Mouse (Mus musculus) limb, embryonic 11.5 days (tissue): ENCODE results near the gene Dhx38. TPM values are rescaled to one million over a fixed set of nuclear protein-coding genes. Genes with fewer than 3 reads are reported as not detected.
A peak's percentile ranks its signal among the peaks of the same experiment; 100 is the strongest.

Experiments used
- ATAC-seq: fragments of 200-750 bp; cut with Nextera tagmentation; 2 replicates; pipeline ENCODE4 v1.8.0; 2017; ENCODE audit warnings: low read depth; ENCODE audit not compliant: insufficient number of reproducible peaks, low FRiP score, low TSS enrichment
- DNase-seq: peaks from one replicate; pipeline ENCODE4 v3.0.0-alpha.2; 2015; ENCODE audit warnings: low spot score
- H3K27ac ChIP-seq: fragments of 300-500 bp; sonication (generic); replicated peaks from 2 replicates; pipeline ENCODE4 v1.5.1; 2014; ENCODE audit warnings: low read depth, mild to moderate bottlenecking, low read length
- H3K27me3 ChIP-seq: fragments of 300-500 bp; sonication (generic); 2 replicates; pipeline ENCODE4 v1.6.1; 2014; ENCODE audit warnings: mild to moderate bottlenecking, low read length, mixed read lengths; ENCODE audit not compliant: control insufficient read depth, insufficient read depth
- H3K36me3 ChIP-seq: fragments of 300-500 bp; sonication (generic); 2 replicates; pipeline ENCODE4 v1.6.1; 2014; ENCODE audit warnings: mild to moderate bottlenecking, low read length, moderate library complexity, mixed read lengths; ENCODE audit not compliant: control insufficient read depth, insufficient read depth
- H3K4me1 ChIP-seq: fragments of 300-500 bp; sonication (generic); 2 replicates; pipeline ENCODE4 v1.6.1; 2014; ENCODE audit warnings: low read length, mixed read lengths; ENCODE audit not compliant: control insufficient read depth, insufficient read depth
- H3K4me2 ChIP-seq: fragments of 300-500 bp; sonication (generic); 2 replicates; pipeline ENCODE4 v1.6.1; 2014; ENCODE audit warnings: low read depth, mild to moderate bottlenecking, moderate library complexity; ENCODE audit not compliant: severe bottlenecking
- H3K4me3 ChIP-seq: fragments of 300-500 bp; sonication (generic); 2 replicates; pipeline ENCODE4 v1.5.1; 2014; ENCODE audit warnings: low read depth, low read length
- H3K9ac ChIP-seq: fragments of 300-500 bp; sonication (generic); 2 replicates; pipeline ENCODE4 v1.6.1; 2014; ENCODE audit warnings: mild to moderate bottlenecking, low read length
- H3K9me3 ChIP-seq: fragments of 300-500 bp; sonication (generic); 2 replicates; pipeline ENCODE4 v1.6.1; 2016; ENCODE audit warnings: low read length; ENCODE audit not compliant: control insufficient read depth
- WGBS: fragments of 180-500 bp; shearing (Covaris S2); extraction: QIAGEN DNeasy Blood & Tissue Kit; methylation state at CpG from one replicate; pipeline ENCODE4 v1.1.7; 2014; 5-methylcytosine and 5-hydroxymethylcytosine counted together
- polyA plus RNA-seq: library from polyadenylated mRNA; unstranded; fragments of >200 nt; fragmentation: Nextera tagmentation; extraction: Ambion mirVana; gene quantifications from 2 replicates; pipeline ENCODE4 v1.2.1, GENCODE M21; 2014

Gene Dhx38
- polyA plus RNA-seq, 1 experiment from 2014 or later, result 29.3 TPM

DNA sequence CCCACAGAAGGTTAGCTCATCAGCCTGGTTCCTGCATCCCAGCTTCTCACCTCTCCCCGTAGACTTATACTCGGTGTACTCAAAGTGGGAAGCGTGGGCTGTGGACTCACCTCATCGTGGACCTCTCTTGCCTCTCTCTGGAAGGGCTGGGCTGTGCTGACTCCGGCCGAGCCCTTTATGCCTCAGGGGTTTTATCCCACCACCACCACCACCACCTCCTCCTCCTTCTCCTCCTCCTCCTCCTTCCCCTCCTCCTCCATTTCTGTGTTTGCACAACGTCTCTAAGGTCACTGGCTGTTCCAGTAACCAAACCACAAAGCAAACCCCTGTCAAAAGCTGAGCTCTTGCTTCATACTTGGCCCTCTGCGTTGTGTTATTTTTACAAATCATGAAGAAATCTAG, 13.2 kb upstream of the Dhx38 start, which contains the start of gene Hp:
TSS of gene Hp (minus strand) at position 273 of the 402 bp plus-strand sequence.
- Histone ChIP-seq H3K27me3 (no peaks in the 10 kb centered on the region), H3K27ac (no peak within 1 kb of the TSS), H3K9me3 (no peaks in the 10 kb centered on the region; the same call in 1 of the 2 replicates), H3K4me3 (no peak within 1 kb of the TSS), H3K36me3 (no peaks in the 10 kb centered on the region), H3K4me1 (no peaks in the 10 kb centered on the region), H3K9ac (no peak within 1 kb of the TSS), H3K4me2 (no peak within 1 kb of the TSS)
- no peak for ATAC-seq
- no peak for DNase-seq
- WGBS, result 77% methylated on average over 8 of the region's 8 CpGs

DNA sequence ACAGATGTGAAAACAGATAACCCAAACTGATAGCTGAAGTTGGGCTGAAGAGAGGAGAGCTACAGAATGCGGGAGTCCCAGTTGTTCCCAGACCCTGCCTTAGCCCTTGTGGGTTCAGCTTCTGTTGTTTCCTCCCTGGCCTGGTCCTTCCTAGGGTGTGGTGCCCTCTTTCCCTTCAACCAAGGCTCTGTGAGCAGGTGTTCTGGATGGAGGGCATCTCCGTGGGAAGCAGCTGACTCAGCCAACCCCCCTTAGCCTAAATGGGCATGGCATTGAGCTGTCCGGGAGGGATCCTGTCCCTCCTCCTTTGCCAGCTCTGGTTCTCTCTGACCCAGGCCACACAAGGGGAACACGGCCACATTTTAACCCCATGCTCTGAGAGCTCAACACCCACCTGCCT, 10.7 kb upstream of the Dhx38 start:
- H3K27me3 ChIP-seq, result no peaks in the 10 kb centered on the region
- no peak overlapping the region for H3K4me2 ChIP-seq
- 78% methylated on average over 4 of the region's 4 CpGs for WGBS

DNA sequence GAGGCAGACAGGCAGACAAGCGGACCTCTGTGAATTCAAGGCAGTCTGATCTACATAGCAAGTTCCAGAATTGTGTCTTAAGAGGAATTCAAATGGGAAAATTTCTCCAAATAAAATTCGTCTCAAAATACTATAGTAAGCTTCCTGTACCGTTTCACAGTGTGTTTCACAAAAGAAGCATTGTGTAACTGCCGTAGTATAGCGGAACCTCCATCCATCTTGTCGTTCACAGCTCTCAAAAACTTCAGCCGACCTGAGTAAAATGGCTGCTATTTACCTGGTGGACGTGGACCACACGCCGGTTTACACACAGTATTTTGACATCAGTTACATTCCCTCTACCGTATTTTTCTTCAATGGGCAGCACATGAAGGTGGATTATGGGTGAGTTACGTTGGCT, 5.5 kb upstream of the Dhx38 start:
- Histone ChIP-seq H3K36me3 (no peaks in the 10 kb centered on the region), H3K27me3 (no peaks in the 10 kb centered on the region), H3K27ac (no peak overlapping the region), H3K4me2 (no peak overlapping the region), H3K4me3 (no peak overlapping the region), H3K4me1 (no peaks in the 10 kb centered on the region), H3K9ac (no peak overlapping the region), H3K9me3 (no peaks in the 10 kb centered on the region)
- ATAC-seq (no peak), DNase-seq (no peak)
- WGBS, result 91% methylated on average over 12 of the region's 12 CpGs

More for the DNA sequence above, 10.7 kb upstream of the Dhx38 start:
- Histone ChIP-seq H3K36me3 (no peaks in the 10 kb centered on the region), H3K4me1 (no peaks in the 10 kb centered on the region), H3K9ac (no peak overlapping the region), H3K27ac (no peak overlapping the region), H3K4me3 (no peak overlapping the region), H3K9me3 (no peaks in the 10 kb centered on the region)
- ATAC-seq (no peak), DNase-seq (no peak)

DNA sequence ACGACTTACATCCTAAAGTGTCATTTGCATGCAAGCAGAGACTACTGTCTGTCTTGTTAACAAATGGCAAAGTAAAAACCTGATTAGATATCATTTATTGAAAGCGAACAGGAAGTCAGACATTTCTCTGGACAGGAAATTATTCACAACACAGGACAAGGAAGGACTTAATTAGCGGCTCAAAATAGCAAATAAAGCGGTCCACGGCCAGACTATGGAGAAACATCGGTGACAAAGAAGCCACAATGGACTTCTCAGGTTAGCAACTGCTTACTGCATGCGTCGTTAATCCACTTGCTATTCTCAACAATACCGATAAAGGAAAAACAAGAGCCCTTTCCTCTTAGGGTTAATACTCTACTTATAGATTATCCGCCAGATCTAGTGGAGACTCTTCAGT, 895 bp downstream of the Dhx38 start:
- ATAC-seq (no peak), DNase-seq (no peak)
- H3K9ac ChIP-seq, result peak overlapping the region; percentile 96
- peak overlapping the region; percentile 74 for H3K4me2 ChIP-seq
- H3K4me1 ChIP-seq, result peaks cover 3% of the 10 kb centered on the region; the same call in 1 of the 2 replicates
- peaks cover 15% of the 10 kb centered on the region for H3K36me3 ChIP-seq
- no peaks in the 10 kb centered on the region for H3K9me3 ChIP-seq
- peak overlapping the region; percentile 77 for H3K4me3 ChIP-seq
- no peaks in the 10 kb centered on the region for H3K27me3 ChIP-seq
- 4% methylated on average over 10 of the region's 10 CpGs for WGBS
- no peak overlapping the region for H3K27ac ChIP-seq

DNA sequence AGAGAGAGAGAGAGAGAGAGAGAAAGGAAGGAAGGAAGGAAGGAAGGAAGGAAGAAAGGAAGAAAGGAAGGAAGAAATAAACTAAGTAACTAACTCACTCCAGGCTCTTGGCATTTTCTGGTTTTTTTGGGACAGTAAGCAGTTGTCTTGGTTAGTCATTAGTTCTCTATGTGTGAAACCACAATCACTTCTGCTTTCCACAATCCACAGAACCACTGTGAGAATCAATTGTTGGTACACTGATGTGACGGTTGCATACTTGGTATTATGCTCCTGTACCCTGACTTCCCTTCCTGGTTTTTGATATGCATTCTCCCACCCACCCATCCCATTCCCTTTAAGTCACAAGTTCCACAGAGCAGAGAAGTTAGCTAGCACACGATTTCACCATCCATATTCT, 1.8 kb downstream of the Dhx38 start:
- DNase-seq (no peak), ATAC-seq (no peak)
- WGBS, result 84% methylated on average over 2 of the region's 2 CpGs
- Histone ChIP-seq H3K36me3 (peaks cover 22% of the 10 kb centered on the region), H3K27ac (no peak overlapping the region), H3K4me2 (no peak overlapping the region; the same call in 1 of the 2 replicates), H3K4me3 (no peak overlapping the region), H3K4me1 (peaks cover 3% of the 10 kb centered on the region; the same call in 1 of the 2 replicates), H3K9me3 (no peaks in the 10 kb centered on the region), H3K27me3 (no peaks in the 10 kb centered on the region), H3K9ac (no peak overlapping the region)

DNA sequence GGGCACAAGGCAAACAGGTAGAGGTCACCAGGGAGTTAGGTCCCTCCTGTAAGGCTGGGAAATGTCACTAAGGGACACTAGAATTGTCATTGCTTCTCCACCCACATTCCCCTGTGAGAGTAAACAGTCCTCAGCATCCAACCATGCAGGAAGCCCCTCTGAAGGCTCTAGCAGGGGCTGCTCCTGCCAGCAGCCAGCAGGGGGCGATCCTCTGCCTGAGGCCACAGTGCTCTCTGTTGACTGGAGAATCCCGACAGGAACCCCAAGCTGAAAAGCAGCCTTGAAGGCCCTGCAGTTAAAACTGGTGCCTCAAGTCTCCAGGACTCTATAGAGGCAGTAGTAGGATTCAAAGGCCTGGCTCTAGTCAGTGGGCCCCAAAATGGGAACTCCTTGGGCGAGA, 14.0 kb downstream of the Dhx38 start:
- Histone ChIP-seq H3K36me3 (peaks cover 56% of the 10 kb centered on the region), H3K9ac (no peak overlapping the region), H3K4me2 (no peak overlapping the region), H3K27ac (no peak overlapping the region), H3K4me1 (no peaks in the 10 kb centered on the region), H3K27me3 (no peaks in the 10 kb centered on the region), H3K4me3 (no peak overlapping the region), H3K9me3 (no peaks in the 10 kb centered on the region)
- DNase-seq, result peak; percentile 55
- ATAC-seq, result no peak
- 42% methylated on average over 3 of the region's 3 CpGs for WGBS

DNA sequence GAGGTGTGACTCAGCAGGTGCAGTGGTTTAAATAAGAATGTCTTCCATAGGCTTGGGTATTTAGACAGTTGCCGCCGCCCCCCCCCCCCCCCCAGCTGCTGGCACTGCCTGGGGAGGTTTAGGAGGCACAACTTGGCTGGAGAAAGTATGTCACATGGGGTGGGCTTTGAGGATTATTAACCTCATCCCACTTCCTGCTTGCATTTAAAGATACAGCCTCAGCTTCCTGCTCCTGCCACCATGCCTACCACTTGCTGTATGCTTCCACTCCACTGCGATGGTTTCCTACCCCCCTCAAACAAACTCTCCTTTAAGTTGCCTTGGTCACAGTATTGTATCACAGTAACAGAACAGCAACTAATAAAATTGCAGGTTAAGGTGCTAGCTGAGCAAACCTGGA, 21.6 kb downstream of the Dhx38 start:
- WGBS, result 69% methylated on average over 1 of the region's 3 CpGs
- no peaks in the 10 kb centered on the region for H3K9me3 ChIP-seq
- H3K27ac ChIP-seq, result no peak overlapping the region
- no peak for DNase-seq
- no peaks in the 10 kb centered on the region for H3K27me3 ChIP-seq
- H3K4me1 ChIP-seq, result no peaks in the 10 kb centered on the region
- H3K36me3 ChIP-seq, result peaks cover 18% of the 10 kb centered on the region
- no peak overlapping the region for H3K4me2 ChIP-seq
- H3K9ac ChIP-seq, result no peak overlapping the region
- no peak overlapping the region for H3K4me3 ChIP-seq
- ATAC-seq, result no peak

DNA sequence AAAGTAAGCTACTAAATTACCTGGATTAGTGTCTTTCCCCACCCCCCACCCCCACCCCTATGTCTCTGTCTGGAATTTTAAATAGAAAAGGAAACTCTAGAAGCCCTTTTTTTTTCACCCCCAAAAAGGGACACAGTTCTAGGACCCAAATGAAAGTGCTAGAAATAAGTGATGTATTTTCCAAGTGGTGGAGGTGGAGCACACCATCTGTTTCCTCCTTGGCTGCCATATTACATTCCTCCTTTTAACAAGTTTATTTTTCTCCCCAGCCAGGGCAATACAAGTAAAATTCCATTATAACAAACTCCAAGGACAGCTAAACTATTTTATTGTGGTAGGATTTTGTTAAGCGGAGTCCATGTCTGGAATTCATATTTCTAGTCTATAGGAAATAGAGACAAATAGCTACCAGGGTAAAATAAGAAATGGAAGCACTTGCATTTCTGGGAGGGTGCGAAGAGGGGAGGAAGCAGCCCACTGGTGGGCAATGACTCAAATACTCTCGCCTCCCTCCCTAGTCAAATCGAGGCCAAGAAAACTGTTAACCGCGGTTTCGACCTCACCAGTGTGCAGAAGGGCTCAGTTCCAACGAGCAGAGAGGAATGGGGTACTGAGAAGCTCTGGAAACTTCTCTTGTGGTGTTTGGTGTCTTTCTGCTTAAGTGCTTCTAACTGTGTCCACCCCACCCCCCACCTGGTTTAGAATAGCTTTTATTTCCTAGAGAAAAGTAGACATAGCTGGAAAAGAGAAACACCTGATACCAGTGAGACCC, 22.7 kb downstream of the Dhx38 start:
- H3K9ac ChIP-seq, result no peak overlapping the region
- peaks cover 10% of the 10 kb centered on the region for H3K36me3 ChIP-seq
- no peaks in the 10 kb centered on the region for H3K9me3 ChIP-seq
- no peaks in the 10 kb centered on the region for H3K4me1 ChIP-seq
- 78% methylated on average over 8 of the region's 8 CpGs for WGBS
- no peak for DNase-seq
- no peak for ATAC-seq
- H3K4me3 ChIP-seq, result no peak overlapping the region
- H3K27ac ChIP-seq, result no peak overlapping the region
- no peaks in the 10 kb centered on the region for H3K27me3 ChIP-seq
- H3K4me2 ChIP-seq, result no peak overlapping the region

DNA sequence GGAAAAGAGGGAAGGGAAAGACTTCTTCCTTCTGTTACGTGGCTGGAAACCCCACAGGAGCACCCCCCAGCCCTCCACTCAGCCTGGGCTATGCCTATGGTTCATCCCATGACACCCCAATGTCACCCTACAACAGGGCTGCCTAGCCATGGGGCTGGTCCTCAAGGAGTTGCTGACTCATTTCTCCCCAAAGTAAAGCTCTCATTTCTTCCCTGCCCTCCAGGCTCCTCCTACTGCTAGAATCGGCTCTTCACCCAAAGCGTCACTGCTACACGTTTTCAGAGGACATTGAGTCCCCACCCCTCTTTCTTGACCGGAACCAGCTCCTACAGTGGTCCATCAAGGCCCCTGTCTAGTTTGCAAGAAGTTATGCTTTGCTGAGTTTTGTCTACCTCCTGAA, 23.5 kb downstream of the Dhx38 start:
- no peak overlapping the region for H3K4me3 ChIP-seq
- H3K9ac ChIP-seq, result no peak overlapping the region
- DNase-seq, result no peak
- no peaks in the 10 kb centered on the region for H3K4me1 ChIP-seq
- no peaks in the 10 kb centered on the region for H3K9me3 ChIP-seq
- 76% methylated on average over 5 of the region's 5 CpGs for WGBS
- H3K27me3 ChIP-seq, result no peaks in the 10 kb centered on the region
- H3K36me3 ChIP-seq, result peaks cover 4% of the 10 kb centered on the region
- H3K4me2 ChIP-seq, result no peak overlapping the region
- no peak overlapping the region for H3K27ac ChIP-seq
- ATAC-seq, result no peak
